Mouse (Mus musculus) kidney, adult 2 months (tissue): ENCODE measurements around the gene Cntnap5a.

ENCODE experiments used
- CTCF ChIP-seq: fragments of 200-500 bp; conservative IDR thresholded peaks from 2 replicates; pipeline ENCODE4 v1.5.1; 2011; ENCODE audit warnings: low read depth, mild to moderate bottlenecking, control low read depth, low read length, moderate library complexity, mixed read lengths; ENCODE audit not compliant: insufficient read depth, insufficient read length
- POLR2A ChIP-seq: fragments of 200-500 bp; IDR thresholded peaks from one replicate; pipeline ENCODE4 v1.6.1; 2011; ENCODE audit warnings: low read depth, low read length, control low read depth

DNA sequence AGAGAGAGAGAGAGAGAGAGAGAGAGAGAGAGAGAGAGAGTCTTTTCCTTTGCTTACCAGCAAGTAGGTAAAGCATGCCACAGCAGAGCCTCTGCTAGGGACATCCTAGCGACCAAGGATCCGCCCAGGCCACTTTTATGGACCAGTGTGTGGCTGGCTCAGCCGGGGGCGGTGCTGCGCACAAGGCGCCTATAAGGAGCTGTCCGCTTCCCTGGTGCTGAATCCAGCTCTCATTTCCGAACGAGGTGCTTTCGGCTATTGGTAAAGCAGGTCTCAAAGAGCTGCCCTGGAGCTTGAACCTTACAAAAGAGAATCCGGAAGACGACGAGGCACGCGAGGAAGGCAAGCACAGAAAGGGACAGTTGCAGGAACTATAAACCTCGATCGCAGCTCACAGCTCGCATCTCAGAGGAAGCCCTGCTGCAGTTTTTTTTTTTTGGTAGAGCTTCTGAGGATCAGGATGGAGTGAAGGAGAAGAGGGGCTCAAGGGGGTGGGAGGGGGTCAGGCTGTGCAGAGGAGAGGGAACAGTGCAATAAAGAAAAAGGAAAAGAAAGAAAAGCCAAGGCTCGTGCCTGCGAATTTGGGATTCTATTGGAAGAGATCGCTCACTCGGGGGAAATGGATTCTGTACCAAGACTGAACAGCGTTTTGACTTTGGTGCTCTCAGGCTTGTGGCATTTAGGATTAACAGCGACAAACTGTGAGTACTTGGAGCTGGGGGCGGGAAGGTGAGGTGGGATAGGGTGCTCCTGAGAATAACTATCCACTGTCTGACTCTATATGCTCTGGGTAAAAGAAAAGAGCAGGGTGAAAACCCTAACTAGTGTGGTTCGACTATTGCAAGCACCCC is at the start of gene Cntnap5a:
- no peak for TF ChIP-seq CTCF
- TF ChIP-seq POLR2A: no peak
